Mouse (Mus musculus) neural tube, embryonic 11.5 days (tissue): ENCODE measurements around the gene Snapc2. TPM values are rescaled to one million over a fixed set of nuclear protein-coding genes. Genes with fewer than 3 reads are reported as not detected.
A peak's percentile ranks its signal among the peaks of the same experiment; 100 is the strongest.

ENCODE experiments used
- ATAC-seq: fragments of 200-750 bp; cut with Nextera tagmentation; 2 replicates; pipeline ENCODE4 v1.8.0; 2017; ENCODE audit warnings: moderate number of reproducible peaks, mild to moderate bottlenecking, moderate TSS enrichment, moderate library complexity; ENCODE audit not compliant: insufficient read depth, low FRiP score, low TSS enrichment
- DNase-seq: peaks from one replicate; pipeline ENCODE4 v3.0.0-alpha.2; 2015; ENCODE audit warnings: low spot score
- H3K27ac ChIP-seq: fragments of 300-500 bp; sonication (generic); 2 replicates; pipeline ENCODE4 v1.5.1; 2014; ENCODE audit warnings: low read depth, mild to moderate bottlenecking, low read length
- H3K27me3 ChIP-seq: fragments of 300-500 bp; sonication (generic); 2 replicates; pipeline ENCODE4 v1.6.1; 2014; ENCODE audit warnings: mild to moderate bottlenecking, low read length, mixed read lengths; ENCODE audit not compliant: control insufficient read depth, insufficient read depth
- H3K36me3 ChIP-seq: fragments of 300-500 bp; sonication (generic); 2 replicates; pipeline ENCODE4 v1.6.1; 2014; ENCODE audit warnings: mild to moderate bottlenecking, low read length, moderate library complexity, mixed read lengths; ENCODE audit not compliant: control insufficient read depth, insufficient read depth
- H3K4me1 ChIP-seq: fragments of 300-500 bp; sonication (generic); 2 replicates; pipeline ENCODE4 v1.6.1; 2014; ENCODE audit warnings: low read length, mixed read lengths; ENCODE audit not compliant: control insufficient read depth, insufficient read depth
- H3K4me2 ChIP-seq: fragments of 300-500 bp; sonication (generic); 2 replicates; pipeline ENCODE4 v1.6.1; 2014; ENCODE audit warnings: low read depth, mild to moderate bottlenecking, moderate library complexity
- H3K4me3 ChIP-seq: fragments of 300-500 bp; sonication (generic); 2 replicates; pipeline ENCODE4 v1.5.1; 2014; ENCODE audit warnings: low read depth, low read length
- H3K9ac ChIP-seq: fragments of 300-500 bp; sonication (generic); 2 replicates; pipeline ENCODE4 v1.6.1; 2014; ENCODE audit warnings: mild to moderate bottlenecking, low read length
- H3K9me3 ChIP-seq: fragments of 300-500 bp; sonication (generic); 2 replicates; pipeline ENCODE4 v1.6.1; 2016; ENCODE audit warnings: low read length; ENCODE audit not compliant: control insufficient read depth
- WGBS: fragments of 180-500 bp; shearing (Covaris S2); extraction: QIAGEN DNeasy Blood & Tissue Kit; methylation state at CpG from one replicate; pipeline ENCODE4 v1.1.7; 2014; 5-methylcytosine and 5-hydroxymethylcytosine counted together
- polyA plus RNA-seq: library from polyadenylated mRNA; unstranded; fragments of >200 nt; fragmentation: Nextera tagmentation; extraction: Ambion mirVana; gene quantifications from 2 replicates; pipeline ENCODE4 v1.2.1, GENCODE M21; 2014

Snapc2 gene
- polyA plus RNA-seq, 1 experiment from 2014 or later = 68.6 TPM

GRCm38 (mm10) chr8:4229784-4230183 is 23.1 kb upstream of the Snapc2 start:
- Histone ChIP-seq H3K4me1 (peaks cover 3% of the 10 kb centered on the region; the same call in 1 of the 2 replicates), H3K36me3 (no peaks in the 10 kb centered on the region), H3K27ac (no peak overlapping the region), H3K4me3 (no peak overlapping the region), H3K4me2 (no peak overlapping the region), H3K27me3 (peaks cover 16% of the 10 kb centered on the region), H3K9ac (no peak overlapping the region), H3K9me3 (no peaks in the 10 kb centered on the region)
- DNase-seq = no peak
- ATAC-seq = no peak
- WGBS = 79% methylated on average over 5 of the region's 5 CpGs

- Histone ChIP-seq H3K36me3 (no peaks in the 10 kb centered on the region), H3K9me3 (no peaks in the 10 kb centered on the region), H3K4me3 (no peak overlapping the region), H3K27ac (no peak overlapping the region), H3K4me1 (peaks cover 3% of the 10 kb centered on the region; the same call in 1 of the 2 replicates), H3K27me3 (peaks cover 16% of the 10 kb centered on the region), H3K4me2 (no peak overlapping the region), H3K9ac (no peak overlapping the region)
- DNase-seq (no peak), ATAC-seq (no peak)
- WGBS = 62% methylated on average over 10 of the region's 10 CpGs
Observed at GRCm38 (mm10) chr8:4230612-4231351, 22.1 kb upstream of the Snapc2 start.

DNA sequence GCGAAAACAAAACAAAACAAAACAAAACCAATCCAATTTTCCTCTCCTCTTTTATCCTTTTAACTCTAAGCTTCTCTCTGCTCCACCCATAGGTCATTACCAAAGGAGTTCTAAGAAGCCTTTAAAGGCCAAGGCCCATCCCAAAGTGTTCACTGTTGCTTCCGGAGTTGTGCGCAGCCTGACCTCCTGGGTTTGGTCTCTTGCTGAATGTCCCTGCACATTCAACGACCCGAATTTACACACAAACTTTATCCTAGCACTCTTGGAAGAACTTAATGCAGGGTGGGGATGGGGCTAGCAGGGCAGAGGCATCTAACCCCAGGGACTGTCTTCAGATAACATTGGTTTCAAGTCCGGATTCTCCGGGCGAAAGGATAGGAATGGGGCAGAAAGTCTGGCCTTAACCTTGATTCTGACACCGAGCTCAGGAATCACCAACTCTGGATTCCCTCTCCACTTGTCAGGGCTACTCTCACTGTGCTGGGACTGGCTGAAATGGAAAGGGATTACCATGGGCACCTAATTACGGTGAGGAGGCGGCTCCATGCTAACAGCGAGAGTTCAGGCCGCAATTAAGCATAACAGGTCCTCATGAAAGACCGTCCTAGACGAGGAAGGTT is 15.0 kb upstream of the Snapc2 start:
- H3K9me3 ChIP-seq = no peaks in the 10 kb centered on the region
- H3K4me2 ChIP-seq = peak overlapping the region; percentile 78
- peak overlapping the region; percentile 75 for H3K9ac ChIP-seq
- 19% methylated on average over 15 of the region's 15 CpGs for WGBS
- no peaks in the 10 kb centered on the region; the same call in 1 of the 2 replicates for H3K36me3 ChIP-seq
- peaks cover 13% of the 10 kb centered on the region for H3K4me1 ChIP-seq
- H3K4me3 ChIP-seq = peak overlapping the region; percentile 79
- peak overlapping the region; percentile 80 for H3K27ac ChIP-seq
- ATAC-seq = no peak; the same call in 1 of the 2 replicates
- no peak for DNase-seq
- no peaks in the 10 kb centered on the region for H3K27me3 ChIP-seq

DNA sequence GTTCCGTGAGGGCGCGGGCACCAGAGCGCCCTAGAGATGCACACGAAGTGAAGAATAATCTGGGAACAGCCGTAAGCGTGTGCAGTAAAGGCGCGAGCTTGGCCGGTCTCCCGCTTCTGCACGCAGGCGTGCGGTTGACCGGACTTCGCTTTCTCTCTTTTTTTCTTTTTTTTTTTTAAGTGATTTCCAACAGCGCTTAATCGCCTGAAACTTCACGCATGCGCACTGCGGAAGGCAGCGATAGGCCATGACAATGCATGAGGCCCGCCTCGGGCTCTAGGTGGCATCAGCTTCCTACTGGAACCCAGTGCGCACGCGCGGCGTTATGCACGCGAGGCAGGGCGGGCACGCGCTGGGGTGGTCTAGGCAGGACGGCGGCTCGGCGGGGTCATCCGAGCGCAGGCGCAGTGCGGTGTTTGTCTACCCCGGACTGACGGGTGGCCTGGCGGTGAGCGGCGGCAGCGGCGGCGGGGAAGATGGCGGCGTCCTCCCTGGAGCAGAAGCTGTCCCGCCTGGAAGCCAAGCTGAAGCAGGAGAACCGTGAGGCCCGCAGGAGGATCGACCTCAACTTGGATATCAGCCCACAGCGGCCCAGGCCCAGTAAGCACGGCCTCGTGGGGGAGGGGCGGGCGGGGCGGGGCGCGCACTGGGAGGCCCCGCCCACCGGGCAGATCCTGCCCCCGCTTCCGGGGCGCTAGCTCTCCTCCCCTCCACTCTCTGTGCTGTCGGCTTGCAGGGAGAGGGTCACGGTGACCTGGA is 14.3 kb upstream of the Snapc2 start, which contains the start of the genes Map2k7 and Gm49320:
Map2k7 (plus strand) TSS at position 307 of the 759 bp plus-strand sequence.
Gm49320 (plus strand) TSS at position 432 of the 759 bp plus-strand sequence.
- ATAC-seq = peak; percentile 95
- under 1% methylated on average over 71 of the region's 71 CpGs for WGBS
- no peaks in the 10 kb centered on the region for H3K9me3 ChIP-seq

DNA sequence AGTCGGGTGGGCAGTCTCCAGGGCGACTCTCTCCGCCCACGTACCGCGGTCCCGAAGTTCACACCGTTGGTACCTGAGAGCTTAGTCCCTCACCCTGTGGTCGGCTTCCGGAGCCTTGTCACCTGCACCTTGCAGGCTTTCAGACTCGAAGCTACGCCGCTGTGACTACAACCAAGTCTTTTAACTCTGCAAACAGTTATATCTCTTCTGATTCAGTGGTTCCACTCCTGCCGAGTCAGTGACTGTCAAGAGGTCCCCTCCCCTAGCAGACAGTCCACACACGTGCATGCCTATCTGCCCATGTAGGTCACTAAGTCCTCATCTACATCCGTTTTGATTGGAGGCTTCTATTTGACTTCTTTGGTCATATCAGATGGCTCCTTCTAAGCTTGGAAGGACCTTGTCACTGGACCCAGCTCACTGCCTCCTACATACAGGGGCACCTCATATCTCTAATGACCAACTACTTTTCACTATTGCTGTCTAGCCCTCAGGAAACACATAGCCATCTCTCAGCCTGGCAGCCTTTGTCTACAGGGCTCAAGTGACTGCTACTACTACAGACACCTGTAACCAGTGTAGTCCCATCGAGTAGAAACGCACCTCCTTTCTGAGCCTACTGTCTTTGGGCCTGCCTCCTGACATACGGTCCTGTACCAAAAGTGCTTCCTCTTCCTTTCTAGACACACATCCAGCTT is 13.5 kb upstream of the Snapc2 start:
- peak overlapping the region; percentile 84 for H3K9ac ChIP-seq
- WGBS = 14% methylated on average over 19 of the region's 19 CpGs
- no peaks in the 10 kb centered on the region for H3K27me3 ChIP-seq
- peak overlapping the region; percentile 79 for H3K4me3 ChIP-seq
- H3K27ac ChIP-seq = peak overlapping the region; percentile 77
- no peak for DNase-seq
- peaks cover 13% of the 10 kb centered on the region for H3K4me1 ChIP-seq
- peak; percentile 28 for ATAC-seq
- peak overlapping the region; percentile 78 for H3K4me2 ChIP-seq
- H3K36me3 ChIP-seq = peaks cover 10% of the 10 kb centered on the region
- H3K9me3 ChIP-seq = no peaks in the 10 kb centered on the region

More for the DNA sequence above, 14.3 kb upstream of the Snapc2 start, which contains the start of the genes Map2k7 and Gm49320:
- no peaks in the 10 kb centered on the region for H3K27me3 ChIP-seq
- H3K36me3 ChIP-seq = peaks cover 5% of the 10 kb centered on the region
- H3K4me3 ChIP-seq = peak within 1 kb of the TSS; percentile 79
- peaks cover 13% of the 10 kb centered on the region for H3K4me1 ChIP-seq
- peak; percentile 100 for DNase-seq
- peak within 1 kb of the TSS; percentile 78 for H3K4me2 ChIP-seq
- H3K27ac ChIP-seq = peak within 1 kb of the TSS; percentile 80
- peak within 1 kb of the TSS; percentile 84 for H3K9ac ChIP-seq

GRCm38 (mm10) chr8:4245061-4245460 is 7.8 kb upstream of the Snapc2 start:
- Histone ChIP-seq H3K4me3 (no peak overlapping the region), H3K4me1 (peaks cover 3% of the 10 kb centered on the region), H3K9me3 (no peaks in the 10 kb centered on the region; the same call in 1 of the 2 replicates), H3K9ac (no peak overlapping the region), H3K36me3 (peaks cover 24% of the 10 kb centered on the region), H3K27ac (no peak overlapping the region), H3K4me2 (no peak overlapping the region), H3K27me3 (0 out of 2 replicates have a peak, but pooled peaks cover 2% of the 10 kb centered on the region)
- DNase-seq (no peak), ATAC-seq (no peak)
- WGBS = 95% methylated on average over 5 of the region's 5 CpGs

- 90% methylated on average over 13 of the region's 13 CpGs for WGBS
- ATAC-seq = no peak
- H3K36me3 ChIP-seq = peaks cover 24% of the 10 kb centered on the region
Observed at GRCm38 (mm10) chr8:4245737-4246136, 7.1 kb upstream of the Snapc2 start.

GRCm38 (mm10) chr8:4247241-4247640 is 5.6 kb upstream of the Snapc2 start:
- Histone ChIP-seq H3K36me3 (peaks cover 24% of the 10 kb centered on the region), H3K4me2 (no peak overlapping the region), H3K9me3 (no peaks in the 10 kb centered on the region; the same call in 1 of the 2 replicates), H3K27me3 (0 out of 2 replicates have a peak, but pooled peaks cover 2% of the 10 kb centered on the region), H3K4me1 (no peaks in the 10 kb centered on the region), H3K9ac (no peak overlapping the region), H3K27ac (no peak overlapping the region), H3K4me3 (no peak overlapping the region)
- peak; percentile 4 for DNase-seq
- no peak for ATAC-seq
- WGBS = 91% methylated on average over 8 of the region's 8 CpGs

More at GRCm38 (mm10) chr8:4245737-4246136, 7.1 kb upstream of the Snapc2 start:
- DNase-seq = no peak
- no peak overlapping the region for H3K4me3 ChIP-seq
- H3K4me2 ChIP-seq = no peak overlapping the region
- H3K4me1 ChIP-seq = no peaks in the 10 kb centered on the region
- H3K9me3 ChIP-seq = no peaks in the 10 kb centered on the region; the same call in 1 of the 2 replicates
- H3K9ac ChIP-seq = no peak overlapping the region
- no peak overlapping the region for H3K27ac ChIP-seq
- 0 out of 2 replicates have a peak, but pooled peaks cover 2% of the 10 kb centered on the region for H3K27me3 ChIP-seq
